Comparison of ENCODE assay signal across 8 mouse cellular contexts in genomic region chrX:139870938-139871791, GRCm38 (mm10). TPM values are rescaled to one million over a fixed set of nuclear protein-coding genes. Genes with fewer than 3 reads are reported as not detected.
DNase-seq lines count a peak whose midpoint lies in the region; ATAC-seq and TF ChIP-seq lines count a peak whose summit lies in the region.
"Had no signal": no experiment of that assay in that cellular context is flagged by ENCODE, and none has a peak within 500 bp of the region (broad histone marks: within the 10 kb centered on the region; RNA-seq: fewer than 3 reads in every experiment).

TSS of gene Morc4 (minus strand) at chrX:139871677.

- peak; percentile 68 for DNase-seq in adrenal gland, postnatal 10 days
- peak; percentile 46 to 54 for DNase-seq in cerebellum, postnatal 36 days
- DNase-seq in gastrocnemius, postnatal 25 days = peak; percentile 71
- DNase-seq in hindbrain, postnatal 0 days (ENCODE audit: low spot score) = peak; percentile 76
- DNase-seq in left cerebral cortex, postnatal 10 days (ENCODE audit: extremely low spot score in 1 of 2, low spot score in 2 of 2) = peak; percentile 27 to 57
- DNase-seq in right cerebral cortex, postnatal 4 days = peak; percentile 47

- TF ChIP-seq CTCF in hindbrain, postnatal 0 days (IDR thresholded peaks at IDR 0.05; ENCODE audit: low read depth) = no peak

- peak within 1 kb of the TSS; percentile 58 for H3K4me3 ChIP-seq in hindbrain, postnatal 0 days (ENCODE audit: low read length)

- ATAC-seq in hindbrain, postnatal 0 days = peak; percentile 94
- peak; percentile 65 for ATAC-seq in megakaryocyte progenitor cell, adult 5-6 weeks (replicated peaks; ENCODE audit: poor library complexity)

- intact Hi-C loops in left cerebral cortex, postnatal 10 days (cut with DNase I) = no loop called here

- no peaks in the 10 kb centered on the region; the same call in 1 of the 2 replicates for H3K27me3 ChIP-seq in hindbrain, postnatal 0 days (ENCODE audit: insufficient read depth, low read length)

- peak within 1 kb of the TSS; percentile 58 for H3K9ac ChIP-seq in hindbrain, postnatal 0 days (replicated peaks; ENCODE audit: low read length)

- no peaks in the 10 kb centered on the region for H3K4me1 ChIP-seq in hindbrain, postnatal 0 days (ENCODE audit: insufficient read depth, low read length)

- no peaks in the 10 kb centered on the region for H3K9me3 ChIP-seq in hindbrain, postnatal 0 days (ENCODE audit: low read length)

- 28% methylated on average over 78 of the region's 87 CpGs for WGBS in hindbrain, postnatal 0 days

- peak within 1 kb of the TSS; percentile 32; the same call in 1 of the 2 replicates for H3K27ac ChIP-seq in hindbrain, postnatal 0 days
- H3K27ac ChIP-seq: macrophage had no signal

- H3K36me3 ChIP-seq in hindbrain, postnatal 0 days (ENCODE audit: insufficient read depth, low read length) = no peaks in the 10 kb centered on the region

- H3K4me2 ChIP-seq in hindbrain, postnatal 0 days (ENCODE audit: low read depth, low read length) = peak within 1 kb of the TSS; percentile 63

RNA-seq across cellular contexts. Expression of gene Morc4, which starts in this region (rescaled TPM):
- 1 to 10 TPM; 9.6 to 10.0 TPM for total RNA-seq in adrenal gland, postnatal 10 days (2021)
- 1 to 10 TPM; 5.1 to 6.1 TPM for total RNA-seq in gastrocnemius, postnatal 25 days (2021)
- 3.1 and 6.0 TPM in 2 replicates for total RNA-seq in hindbrain, postnatal 0 days (2014; rRNA removed)
- polyA plus RNA-seq in hindbrain, postnatal 0 days (2015; fragmentation: Nextera tagmentation; extraction: Ambion mirVana) = 2.9 and 3.0 TPM in 2 replicates
- 1 to 10 TPM; 4.8 to 5.8 TPM for total RNA-seq in left cerebral cortex, postnatal 10 days (2021)
- total RNA-seq in megakaryocyte progenitor cell, adult 5-6 weeks (2015) = 0.51 and 1.8 TPM in 2 replicates
- total RNA-seq in megakaryocyte progenitor cell, adult 5-6 weeks (2017) = 0.92 and 1.7 TPM in 2 replicates

Comparison
In these comparisons a context has a peak if more than half of its experiments do, and no peak if none do; other contexts are left out.
1. Peak in every context shown above with its lines: DNase-seq, ATAC-seq, H3K4me3 ChIP-seq and H3K27ac ChIP-seq.